7 mouse cellular contexts compared by ENCODE assay signal in the genomic region with DNA sequence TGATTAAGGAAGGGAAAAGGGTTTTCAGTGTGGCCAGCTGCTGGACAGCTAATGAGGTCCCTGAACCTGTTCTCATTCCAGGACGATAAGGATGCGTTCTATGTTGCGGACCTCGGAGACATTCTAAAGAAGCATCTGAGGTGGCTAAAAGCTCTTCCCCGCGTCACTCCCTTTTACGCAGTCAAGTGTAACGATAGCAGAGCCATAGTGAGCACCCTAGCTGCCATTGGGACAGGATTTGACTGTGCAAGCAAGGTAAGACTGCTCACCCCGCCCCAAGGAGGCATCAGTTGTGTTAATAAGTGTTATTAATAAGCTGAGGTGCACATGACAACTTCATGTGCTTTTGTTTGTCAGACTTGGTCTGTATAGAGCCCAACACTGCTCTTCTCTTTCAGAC. TPM values are rescaled to one million over a fixed set of nuclear protein-coding genes. Genes with fewer than 3 reads are reported as not detected.
A peak's percentile ranks its signal among the peaks of the same experiment; 100 is the strongest.
DNase-seq lines count a peak whose midpoint lies in the region; ATAC-seq and TF ChIP-seq lines count a peak whose summit lies in the region.
"Not testable (repeated sequence)": the region's sequence is repeated elsewhere in the genome, so short reads cannot be mapped to it uniquely, and the experiment has no call there.

No protein-coding gene starts in this region.

- not testable (repeated sequence) for H3K27ac ChIP-seq in bone marrow, adult 2 months (ENCODE audit: control insufficient read depth, insufficient read depth, low read depth, low read length, poor library complexity); forebrain, embryonic 13.5 days; forebrain, postnatal 0 days (ENCODE audit: low read depth, low read length); hindbrain, embryonic 13.5 days; intestine, embryonic 15.5 days; liver, postnatal 0 days (ENCODE audit: low read depth)
- peak overlapping the region; percentile 95 for H3K27ac ChIP-seq in liver, embryonic 13.5 days

- ATAC-seq in forebrain, embryonic 13.5 days; forebrain, postnatal 0 days; hindbrain, embryonic 13.5 days (ENCODE audit: low FRiP score); intestine, embryonic 15.5 days; liver, embryonic 13.5 days (ENCODE audit: low read depth); liver, postnatal 0 days: not testable (repeated sequence)

- TF ChIP-seq EP300 in liver, postnatal 0 days (IDR thresholded peaks at IDR 0.05; ENCODE audit: low read depth), result not testable (repeated sequence)

- DNase-seq in forebrain, postnatal 0 days; liver, embryonic 13.5 days; liver, postnatal 0 days: not testable (repeated sequence)

- 0 out of 2 replicates have a peak overlapping the region, but pooled peaks have one; percentile 83 for H3K4me2 ChIP-seq in forebrain, embryonic 13.5 days
- peak overlapping the region; percentile 78 for H3K4me2 ChIP-seq in forebrain, postnatal 0 days (ENCODE audit: low read depth)
- H3K4me2 ChIP-seq in hindbrain, embryonic 13.5 days, result 0 out of 2 replicates have a peak overlapping the region, but pooled peaks have one; percentile 75
- peak overlapping the region; percentile 70; the same call in 1 of the 2 replicates for H3K4me2 ChIP-seq in intestine, embryonic 15.5 days (replicated peaks)
- peak overlapping the region; percentile 74 for H3K4me2 ChIP-seq in liver, embryonic 13.5 days
- peak overlapping the region; percentile 93 for H3K4me2 ChIP-seq in liver, postnatal 0 days (ENCODE audit: low read depth, low read length)

- peaks cover 51% of the 10 kb centered on the region for H3K36me3 ChIP-seq in forebrain, embryonic 13.5 days (ENCODE audit: poor library complexity, severe bottlenecking)
- peaks cover 41% of the 10 kb centered on the region for H3K36me3 ChIP-seq in forebrain, postnatal 0 days (ENCODE audit: insufficient read depth)
- peaks cover 48% of the 10 kb centered on the region for H3K36me3 ChIP-seq in hindbrain, embryonic 13.5 days
- peaks cover 12% of the 10 kb centered on the region; the same call in 1 of the 2 replicates for H3K36me3 ChIP-seq in intestine, embryonic 15.5 days
- H3K36me3 ChIP-seq in liver, embryonic 13.5 days, result peaks cover 61% of the 10 kb centered on the region
- peaks cover 52% of the 10 kb centered on the region for H3K36me3 ChIP-seq in liver, postnatal 0 days (replicated peaks; ENCODE audit: insufficient read depth, low read length)

- H3K4me3 ChIP-seq in bone marrow, adult 2 months (replicated peaks; ENCODE audit: control insufficient read depth, low read depth, low read length), result peak overlapping the region; percentile 14
- not testable (repeated sequence) for H3K4me3 ChIP-seq in forebrain, embryonic 13.5 days; forebrain, postnatal 0 days (ENCODE audit: low read depth, low read length); hindbrain, embryonic 13.5 days; intestine, embryonic 15.5 days (replicated peaks)
- H3K4me3 ChIP-seq in liver, embryonic 13.5 days (replicated peaks), result peak overlapping the region; percentile 100
- 0 out of 2 replicates have a peak overlapping the region, but pooled peaks have one; percentile 99 for H3K4me3 ChIP-seq in liver, postnatal 0 days (ENCODE audit: low read depth, low read length)

- not testable (repeated sequence) for H3K9me3 ChIP-seq in forebrain, embryonic 13.5 days (replicated peaks); forebrain, postnatal 0 days (ENCODE audit: low read length); hindbrain, embryonic 13.5 days; intestine, embryonic 15.5 days; liver, embryonic 13.5 days (replicated peaks); liver, postnatal 0 days (ENCODE audit: low read length)

- not testable (repeated sequence) for TF ChIP-seq POLR2A in bone marrow, adult 2 months (IDR thresholded peaks at IDR 0.05; ENCODE audit: borderline replicate concordance, control insufficient read depth, low read depth, low read length)

- TF ChIP-seq CTCF in bone marrow, adult 2 months (IDR thresholded peaks at IDR 0.05; ENCODE audit: control insufficient read depth, insufficient read depth, low read length); forebrain, postnatal 0 days (IDR thresholded peaks at IDR 0.05; ENCODE audit: low read depth); liver, postnatal 0 days (IDR thresholded peaks at IDR 0.05; ENCODE audit: low read depth): not testable (repeated sequence)

- H3K27me3 ChIP-seq in forebrain, embryonic 13.5 days; forebrain, postnatal 0 days (ENCODE audit: insufficient read depth, low read length); hindbrain, embryonic 13.5 days; intestine, embryonic 15.5 days (replicated peaks); liver, embryonic 13.5 days; liver, postnatal 0 days (ENCODE audit: insufficient read depth, low read length): not testable (repeated sequence)

- not testable (repeated sequence) for H3K9ac ChIP-seq in forebrain, embryonic 13.5 days; forebrain, postnatal 0 days; intestine, embryonic 15.5 days; liver, postnatal 0 days (replicated peaks)
- peak overlapping the region; percentile 19; the same call in 1 of the 2 replicates for H3K9ac ChIP-seq in hindbrain, embryonic 13.5 days
- peak overlapping the region; percentile 100; the same call in 1 of the 2 replicates for H3K9ac ChIP-seq in liver, embryonic 13.5 days

- WGBS in bone marrow, adult 2 months, result 97% methylated on average over 9 of the region's 9 CpGs
- 93% methylated on average over 9 of the region's 9 CpGs for WGBS in forebrain, embryonic 13.5 days
- 91% methylated on average over 9 of the region's 9 CpGs for WGBS in forebrain, postnatal 0 days
- WGBS in hindbrain, embryonic 13.5 days, result 93% methylated on average over 9 of the region's 9 CpGs
- WGBS in intestine, embryonic 15.5 days, result 93% methylated on average over 9 of the region's 9 CpGs
- 94% methylated on average over 9 of the region's 9 CpGs for WGBS in liver, embryonic 13.5 days (ENCODE audit: insufficient replicate concordance)
- WGBS in liver, postnatal 0 days (ENCODE audit: insufficient replicate concordance), result 93% methylated on average over 9 of the region's 9 CpGs

- not testable (repeated sequence) for H3K4me1 ChIP-seq in bone marrow, adult 2 months (ENCODE audit: control insufficient read depth, insufficient read depth, low read length); forebrain, postnatal 0 days (ENCODE audit: insufficient read depth); intestine, embryonic 15.5 days (replicated peaks)
- peaks cover 28% of the 10 kb centered on the region for H3K4me1 ChIP-seq in forebrain, embryonic 13.5 days
- peaks cover 28% of the 10 kb centered on the region for H3K4me1 ChIP-seq in hindbrain, embryonic 13.5 days (replicated peaks)
- H3K4me1 ChIP-seq in liver, embryonic 13.5 days (replicated peaks), result peaks cover 64% of the 10 kb centered on the region
- peaks cover 16% of the 10 kb centered on the region for H3K4me1 ChIP-seq in liver, postnatal 0 days (ENCODE audit: insufficient read depth)

RNA-seq across cellular contexts. Expression of a gene that starts 3.0 kb away (rescaled TPM):
- 585 and 642 TPM in 2 replicates for polyA plus RNA-seq in bone marrow, adult 2 months (2011; ENCODE audit: insufficient read depth, insufficient read length, low replicate concordance, missing spikeins)
- polyA plus RNA-seq in forebrain, embryonic 13.5 days (2015; fragmentation: Nextera tagmentation; extraction: Ambion mirVana), result 236 and 267 TPM in 2 replicates
- 271 and 293 TPM in 2 replicates for total RNA-seq in forebrain, postnatal 0 days (2014; rRNA removed)
- polyA plus RNA-seq in forebrain, postnatal 0 days (2015; fragmentation: Nextera tagmentation; extraction: Ambion mirVana), result 146 and 166 TPM in 2 replicates
- polyA plus RNA-seq in hindbrain, embryonic 13.5 days (2015; fragmentation: Nextera tagmentation; extraction: Ambion mirVana), result 148 and 155 TPM in 2 replicates
- 203 and 216 TPM in 2 replicates for polyA plus RNA-seq in intestine, embryonic 15.5 days (2015; fragmentation: Nextera tagmentation; extraction: Ambion mirVana)
- polyA plus RNA-seq in liver, embryonic 13.5 days (2015; fragmentation: Nextera tagmentation; extraction: Ambion mirVana), result 465 and 535 TPM in 2 replicates
- 158 and 161 TPM in 2 replicates for polyA plus RNA-seq in liver, postnatal 0 days (2015; fragmentation: Nextera tagmentation; extraction: Ambion mirVana)
